Mouse (Mus musculus): ENCODE data around the gene Pxk. TPM values are rescaled to one million over a fixed set of nuclear protein-coding genes. Genes with fewer than 3 reads are reported as not detected.

The Pxk gene
- polyA plus RNA-seq, 1 experiment from 2014 or later = 37.4 TPM

- WGBS = under 1% methylated on average over 47 of the region's 47 CpGs
- Histone ChIP-seq H3K27me3 (no peaks in the 10 kb centered on the region), H3K9me3 (no peaks in the 10 kb centered on the region), H3K27ac (peak within 1 kb of the TSS; percentile 98), H3K4me3 (peak within 1 kb of the TSS; percentile 70), H3K4me2 (peak within 1 kb of the TSS; percentile 77), H3K4me1 (peaks cover 14% of the 10 kb centered on the region), H3K36me3 (peaks cover 17% of the 10 kb centered on the region), H3K9ac (peak within 1 kb of the TSS; percentile 71)
- ATAC-seq (ENCODE audit: borderline replicate concordance, extremely low read depth, low FRiP score, low TSS enrichment) = peak; percentile 95
Observed at GRCm38 (mm10) chr14:8080165-8080679, 17.8 kb upstream of the Pxk start, which contains the start of gene Rpp14. TSS of gene Rpp14 (plus strand) at chr14:8080367.

GRCm38 (mm10) chr14:8080718-8081117 lies 17.3 kb upstream of the Pxk start:
- WGBS = under 1% methylated on average over 11 of the region's 11 CpGs
- Histone ChIP-seq H3K4me1 (peaks cover 14% of the 10 kb centered on the region), H3K9me3 (no peaks in the 10 kb centered on the region), H3K36me3 (peaks cover 21% of the 10 kb centered on the region), H3K4me3 (peak overlapping the region; percentile 70), H3K27ac (peak overlapping the region; percentile 98), H3K4me2 (peak overlapping the region; percentile 77), H3K9ac (peak overlapping the region; percentile 71), H3K27me3 (no peaks in the 10 kb centered on the region)
- peak; percentile 53 for ATAC-seq (ENCODE audit: borderline replicate concordance, extremely low read depth, low FRiP score, low TSS enrichment)

GRCm38 (mm10) chr14:8082949-8083348 lies 15.1 kb upstream of the Pxk start:
- H3K36me3 ChIP-seq = peaks cover 30% of the 10 kb centered on the region
- no peak overlapping the region for H3K4me3 ChIP-seq
- H3K27me3 ChIP-seq = no peaks in the 10 kb centered on the region
- 89% methylated on average over 1 of the region's 1 CpGs for WGBS
- no peaks in the 10 kb centered on the region for H3K9me3 ChIP-seq
- no peak for ATAC-seq (ENCODE audit: borderline replicate concordance, extremely low read depth, low FRiP score, low TSS enrichment)
- H3K9ac ChIP-seq = no peak overlapping the region
- no peak overlapping the region for H3K27ac ChIP-seq
- H3K4me1 ChIP-seq = peaks cover 14% of the 10 kb centered on the region
- no peak overlapping the region for H3K4me2 ChIP-seq

GRCm38 (mm10) chr14:8089016-8089415 lies 9.0 kb upstream of the Pxk start:
- WGBS = 97% methylated on average over 2 of the region's 2 CpGs
- H3K27ac ChIP-seq = no peak overlapping the region
- no peaks in the 10 kb centered on the region for H3K4me1 ChIP-seq
- no peak overlapping the region for H3K4me3 ChIP-seq
- no peak for ATAC-seq (ENCODE audit: borderline replicate concordance, extremely low read depth, low FRiP score, low TSS enrichment)
- H3K36me3 ChIP-seq = peaks cover 48% of the 10 kb centered on the region
- H3K9me3 ChIP-seq = no peaks in the 10 kb centered on the region
- H3K9ac ChIP-seq = no peak overlapping the region
- no peaks in the 10 kb centered on the region for H3K27me3 ChIP-seq
- no peak overlapping the region for H3K4me2 ChIP-seq

GRCm38 (mm10) chr14:8092573-8092972 lies 5.4 kb upstream of the Pxk start:
- Histone ChIP-seq H3K27ac (no peak overlapping the region), H3K9me3 (no peaks in the 10 kb centered on the region), H3K9ac (no peak overlapping the region), H3K36me3 (peaks cover 28% of the 10 kb centered on the region), H3K27me3 (no peaks in the 10 kb centered on the region), H3K4me2 (no peak overlapping the region), H3K4me1 (peaks cover 13% of the 10 kb centered on the region), H3K4me3 (no peak overlapping the region)
- ATAC-seq (ENCODE audit: borderline replicate concordance, extremely low read depth, low FRiP score, low TSS enrichment) = no peak
- WGBS = 84% methylated on average over 2 of the region's 2 CpGs

- H3K4me3 ChIP-seq = no peak overlapping the region
- peaks cover 23% of the 10 kb centered on the region for H3K36me3 ChIP-seq
- H3K4me1 ChIP-seq = peaks cover 16% of the 10 kb centered on the region
- H3K4me2 ChIP-seq = no peak overlapping the region
- no peak for ATAC-seq (ENCODE audit: borderline replicate concordance, extremely low read depth, low FRiP score, low TSS enrichment)
- H3K27me3 ChIP-seq = no peaks in the 10 kb centered on the region
- 62% methylated on average over 5 of the region's 5 CpGs for WGBS
- no peak overlapping the region for H3K9ac ChIP-seq
- H3K27ac ChIP-seq = no peak overlapping the region
- H3K9me3 ChIP-seq = no peaks in the 10 kb centered on the region
Observed at GRCm38 (mm10) chr14:8093427-8093826, 4.6 kb upstream of the Pxk start.

- Histone ChIP-seq H3K4me1 (peaks cover 23% of the 10 kb centered on the region), H3K9ac (no peak overlapping the region), H3K27ac (peak overlapping the region; percentile 69), H3K27me3 (no peaks in the 10 kb centered on the region), H3K9me3 (no peaks in the 10 kb centered on the region), H3K4me3 (no peak overlapping the region), H3K4me2 (peak overlapping the region; percentile 35), H3K36me3 (peaks cover 8% of the 10 kb centered on the region)
- ATAC-seq (ENCODE audit: borderline replicate concordance, extremely low read depth, low FRiP score, low TSS enrichment) = peak; percentile 56; the same call in 1 of the 2 replicates
- WGBS = 27% methylated on average over 3 of the region's 3 CpGs
Observed at GRCm38 (mm10) chr14:8094931-8095561, 3.0 kb upstream of the Pxk start.

- Histone ChIP-seq H3K4me2 (peak overlapping the region; percentile 35), H3K4me3 (no peak overlapping the region), H3K9ac (no peak overlapping the region), H3K27me3 (no peaks in the 10 kb centered on the region), H3K27ac (peak overlapping the region; percentile 69), H3K4me1 (peaks cover 23% of the 10 kb centered on the region), H3K36me3 (peaks cover 3% of the 10 kb centered on the region; the same call in 1 of the 2 replicates), H3K9me3 (no peaks in the 10 kb centered on the region)
- ATAC-seq (ENCODE audit: borderline replicate concordance, extremely low read depth, low FRiP score, low TSS enrichment) = peak; percentile 16; the same call in 1 of the 2 replicates
- WGBS = 34% methylated on average over 7 of the region's 7 CpGs
Observed at GRCm38 (mm10) chr14:8095562-8095950, 2.5 kb upstream of the Pxk start.

- 2% methylated on average over 5 of the region's 5 CpGs for WGBS
- peak overlapping the region; percentile 71 for H3K9ac ChIP-seq
- peak overlapping the region; percentile 56; the same call in 1 of the 2 replicates for H3K27ac ChIP-seq
- no peaks in the 10 kb centered on the region for H3K36me3 ChIP-seq
- peak overlapping the region; percentile 69 for H3K4me2 ChIP-seq
- peak overlapping the region; percentile 92 for H3K4me3 ChIP-seq
- peaks cover 27% of the 10 kb centered on the region for H3K4me1 ChIP-seq
- no peak for ATAC-seq (ENCODE audit: borderline replicate concordance, extremely low read depth, low FRiP score, low TSS enrichment)
- no peaks in the 10 kb centered on the region for H3K9me3 ChIP-seq
- no peaks in the 10 kb centered on the region for H3K27me3 ChIP-seq
Observed at GRCm38 (mm10) chr14:8098687-8098995, 630 bp downstream of the Pxk start.

GRCm38 (mm10) chr14:8099561-8100021 lies 1.6 kb downstream of the Pxk start:
- no peak for ATAC-seq (ENCODE audit: borderline replicate concordance, extremely low read depth, low FRiP score, low TSS enrichment)
- Histone ChIP-seq H3K4me1 (peaks cover 27% of the 10 kb centered on the region), H3K4me2 (peak overlapping the region; percentile 69), H3K27me3 (no peaks in the 10 kb centered on the region), H3K9me3 (no peaks in the 10 kb centered on the region), H3K36me3 (no peaks in the 10 kb centered on the region), H3K27ac (no peak overlapping the region), H3K9ac (no peak overlapping the region), H3K4me3 (peak overlapping the region; percentile 92; the same call in 1 of the 2 replicates)
- WGBS = 37% methylated on average over 10 of the region's 10 CpGs

GRCm38 (mm10) chr14:8101886-8102285 lies 3.9 kb downstream of the Pxk start:
- H3K36me3 ChIP-seq = no peaks in the 10 kb centered on the region
- H3K4me1 ChIP-seq = peaks cover 15% of the 10 kb centered on the region; the same call in 1 of the 2 replicates
- no peak overlapping the region for H3K4me2 ChIP-seq
- no peak overlapping the region for H3K27ac ChIP-seq
- no peaks in the 10 kb centered on the region for H3K27me3 ChIP-seq
- H3K9ac ChIP-seq = no peak overlapping the region
- no peak for ATAC-seq (ENCODE audit: borderline replicate concordance, extremely low read depth, low FRiP score, low TSS enrichment)
- 85% methylated on average over 8 of the region's 8 CpGs for WGBS
- H3K4me3 ChIP-seq = no peak overlapping the region
- H3K9me3 ChIP-seq = no peaks in the 10 kb centered on the region

- Histone ChIP-seq H3K4me2 (no peak overlapping the region), H3K36me3 (no peaks in the 10 kb centered on the region), H3K9ac (no peak overlapping the region), H3K27me3 (no peaks in the 10 kb centered on the region), H3K9me3 (no peaks in the 10 kb centered on the region), H3K4me3 (no peak overlapping the region), H3K4me1 (peaks cover 13% of the 10 kb centered on the region; the same call in 1 of the 2 replicates), H3K27ac (no peak overlapping the region)
- 60% methylated on average over 12 of the region's 12 CpGs for WGBS
- ATAC-seq (ENCODE audit: borderline replicate concordance, extremely low read depth, low FRiP score, low TSS enrichment) = no peak
Observed at GRCm38 (mm10) chr14:8102676-8103075, 4.7 kb downstream of the Pxk start.
